In the genomic region with DNA sequence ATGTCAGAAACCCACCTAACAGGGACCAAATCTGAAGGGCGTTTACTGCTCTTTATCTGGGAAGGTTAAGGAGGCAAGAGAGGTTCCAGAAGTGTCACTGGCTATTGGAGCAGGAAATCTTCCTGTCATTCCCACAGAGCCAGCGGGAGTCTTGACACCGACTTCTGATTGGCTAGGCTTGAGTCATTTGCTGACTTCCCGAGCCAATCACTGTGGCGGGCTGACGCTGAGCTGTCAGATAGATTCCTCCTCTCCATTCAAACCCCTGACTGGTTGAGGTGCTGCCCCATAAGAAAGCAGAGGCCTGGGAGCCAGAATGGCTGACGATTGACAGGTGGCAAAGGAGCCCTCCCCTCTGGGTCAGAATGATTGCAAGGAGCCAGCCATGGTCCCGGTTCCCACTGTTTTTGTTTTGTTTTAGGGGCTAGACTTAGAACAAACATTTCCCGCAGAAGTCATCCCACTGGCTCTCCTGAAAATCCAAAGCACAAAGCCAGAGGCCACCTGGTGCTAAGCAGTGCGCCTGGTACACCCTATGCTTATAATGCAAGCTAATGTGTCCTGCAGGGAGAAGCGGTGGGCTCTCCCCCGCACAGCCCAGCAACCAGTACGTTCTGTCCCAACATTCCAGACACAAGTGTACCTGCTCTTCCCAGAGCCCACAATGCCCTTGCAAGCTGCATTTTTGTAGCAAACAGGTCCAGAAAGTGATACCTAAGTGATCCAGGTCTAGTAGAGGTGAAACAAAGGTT, we compare ENCODE assay signal across 8 mouse cellular contexts. TPM values are rescaled to one million over a fixed set of nuclear protein-coding genes. Genes with fewer than 3 reads are reported as not detected.
A peak's percentile ranks its signal among the peaks of the same experiment; 100 is the strongest.
DNase-seq lines count a peak whose midpoint lies in the region; ATAC-seq and TF ChIP-seq lines count a peak whose summit lies in the region.

No protein-coding gene starts in this region.

- no peak for ATAC-seq in embryonic facial prominence, embryonic 11.5 days (replicated peaks; ENCODE audit: insufficient number of reproducible peaks, low FRiP score, low TSS enrichment, low read depth)
- ATAC-seq in hindbrain, postnatal 0 days: peak; percentile 84
- no peak for ATAC-seq in limb, embryonic 15.5 days (ENCODE audit: insufficient number of reproducible peaks, low FRiP score, low TSS enrichment, low read depth)
- no peak for ATAC-seq in megakaryocyte-erythroid progenitor cell, adult 5-6 weeks (replicated peaks; ENCODE audit: low FRiP score, low TSS enrichment, poor library complexity, severe bottlenecking)

- WGBS in embryonic facial prominence, embryonic 11.5 days: 29% methylated on average over 13 of the region's 13 CpGs
- 19% methylated on average over 13 of the region's 13 CpGs for WGBS in hindbrain, postnatal 0 days
- WGBS in limb, embryonic 15.5 days: 35% methylated on average over 13 of the region's 13 CpGs

- H3K27ac ChIP-seq in embryonic facial prominence, embryonic 11.5 days (replicated peaks; ENCODE audit: low read depth, low read length): no peak overlapping the region
- H3K27ac ChIP-seq in hindbrain, postnatal 0 days: peak overlapping the region; percentile 61; the same call in 1 of the 2 replicates
- peak overlapping the region; percentile 33; the same call in 1 of the 2 replicates for H3K27ac ChIP-seq in limb, embryonic 15.5 days

- H3K9me3 ChIP-seq in embryonic facial prominence, embryonic 11.5 days (replicated peaks; ENCODE audit: control insufficient read depth, low read length): no peaks in the 10 kb centered on the region
- H3K9me3 ChIP-seq in hindbrain, postnatal 0 days (ENCODE audit: low read length): no peaks in the 10 kb centered on the region
- H3K9me3 ChIP-seq in limb, embryonic 15.5 days: no peaks in the 10 kb centered on the region

- H3K4me2 ChIP-seq in embryonic facial prominence, embryonic 11.5 days (ENCODE audit: low read depth, low read length): no peak overlapping the region
- peak overlapping the region; percentile 40 for H3K4me2 ChIP-seq in hindbrain, postnatal 0 days (ENCODE audit: low read depth, low read length)
- peak overlapping the region; percentile 13; the same call in 1 of the 2 replicates for H3K4me2 ChIP-seq in limb, embryonic 15.5 days

- no peak for TF ChIP-seq CTCF in hindbrain, postnatal 0 days (IDR thresholded peaks at IDR 0.05; ENCODE audit: low read depth)

- no peak overlapping the region for H3K9ac ChIP-seq in embryonic facial prominence, embryonic 11.5 days (replicated peaks; ENCODE audit: low read length)
- peak overlapping the region; percentile 9; the same call in 1 of the 2 replicates for H3K9ac ChIP-seq in hindbrain, postnatal 0 days (replicated peaks; ENCODE audit: low read length)
- no peak overlapping the region for H3K9ac ChIP-seq in limb, embryonic 15.5 days

- H3K4me3 ChIP-seq in embryonic facial prominence, embryonic 11.5 days (ENCODE audit: low read depth, low read length): no peak overlapping the region
- H3K4me3 ChIP-seq in hindbrain, postnatal 0 days (ENCODE audit: low read length): peak overlapping the region; percentile 6; the same call in 1 of the 2 replicates
- H3K4me3 ChIP-seq in limb, embryonic 15.5 days: no peak overlapping the region

- H3K36me3 ChIP-seq in embryonic facial prominence, embryonic 11.5 days (replicated peaks; ENCODE audit: control insufficient read depth, insufficient read depth, low read depth, low read length): no peaks in the 10 kb centered on the region
- H3K36me3 ChIP-seq in hindbrain, postnatal 0 days (ENCODE audit: insufficient read depth, low read length): no peaks in the 10 kb centered on the region
- peaks cover 2% of the 10 kb centered on the region; the same call in 1 of the 2 replicates for H3K36me3 ChIP-seq in limb, embryonic 15.5 days

- H3K4me1 ChIP-seq in embryonic facial prominence, embryonic 11.5 days (ENCODE audit: control insufficient read depth, insufficient read depth, low read length): no peaks in the 10 kb centered on the region
- peaks cover 14% of the 10 kb centered on the region; the same call in 1 of the 2 replicates for H3K4me1 ChIP-seq in hindbrain, postnatal 0 days (ENCODE audit: insufficient read depth, low read length)
- H3K4me1 ChIP-seq in limb, embryonic 15.5 days: peaks cover 17% of the 10 kb centered on the region

- DNase-seq in right cerebral cortex, adult 18-20 months: peak; percentile 35
- no peak for DNase-seq in right cerebral cortex, postnatal 36 days (ENCODE audit: low spot score in 2 of 2)
- DNase-seq in embryonic facial prominence, embryonic 11.5 days (ENCODE audit: low spot score): peak; percentile 45
- DNase-seq in hindbrain, postnatal 0 days (ENCODE audit: low spot score): peak; percentile 83
- DNase-seq in urinary bladder, postnatal 14 days (ENCODE audit: low spot score): no peak
- DNase-seq in B cell, adult 2 months: no peak

- no peaks in the 10 kb centered on the region for H3K27me3 ChIP-seq in embryonic facial prominence, embryonic 11.5 days (ENCODE audit: control insufficient read depth, insufficient read depth, low read length)
- H3K27me3 ChIP-seq in hindbrain, postnatal 0 days (ENCODE audit: insufficient read depth, low read length): no peaks in the 10 kb centered on the region
- no peaks in the 10 kb centered on the region for H3K27me3 ChIP-seq in limb, embryonic 15.5 days

RNA-seq across cellular contexts. Expression of a gene that starts 22.9 kb away (rescaled TPM):
- polyA plus RNA-seq in embryonic facial prominence, embryonic 11.5 days (2014; fragmentation: Nextera tagmentation; extraction: Ambion mirVana): 1.6 and 2.0 TPM in 2 replicates
- total RNA-seq in hindbrain, postnatal 0 days (2014; rRNA removed): 43.5 and 44.4 TPM in 2 replicates
- 36.6 and 36.8 TPM in 2 replicates for polyA plus RNA-seq in hindbrain, postnatal 0 days (2015; fragmentation: Nextera tagmentation; extraction: Ambion mirVana)
- 4.9 and 5.7 TPM in 2 replicates for polyA plus RNA-seq in limb, embryonic 15.5 days (2015; fragmentation: Nextera tagmentation; extraction: Ambion mirVana)
- total RNA-seq in megakaryocyte-erythroid progenitor cell, adult 5-6 weeks (2014; fragmentation: Nextera tagmentation): 3.2 TPM in 1 of 2 replicates, not detected in the other
- 0.61 and 1.1 TPM in 2 replicates for total RNA-seq in megakaryocyte-erythroid progenitor cell, adult 5-6 weeks (2017)

RNA-seq across cellular contexts. Expression of a gene that starts 32.4 kb away (rescaled TPM):
- 9.6 and 9.8 TPM in 2 replicates for polyA plus RNA-seq in embryonic facial prominence, embryonic 11.5 days (2014; fragmentation: Nextera tagmentation; extraction: Ambion mirVana)
- total RNA-seq in hindbrain, postnatal 0 days (2014; rRNA removed): 4.8 TPM in 2 replicates
- polyA plus RNA-seq in hindbrain, postnatal 0 days (2015; fragmentation: Nextera tagmentation; extraction: Ambion mirVana): 7.1 and 7.2 TPM in 2 replicates
- 8.9 and 10.4 TPM in 2 replicates for polyA plus RNA-seq in limb, embryonic 15.5 days (2015; fragmentation: Nextera tagmentation; extraction: Ambion mirVana)
- total RNA-seq in megakaryocyte-erythroid progenitor cell, adult 5-6 weeks (2014; fragmentation: Nextera tagmentation): 37.1 and 43.9 TPM in 2 replicates
- total RNA-seq in megakaryocyte-erythroid progenitor cell, adult 5-6 weeks (2017): 2.1 and 3.9 TPM in 2 replicates

RNA-seq across cellular contexts. Expression of a gene that starts 41.4 kb away (rescaled TPM):
- 7.2 and 7.9 TPM in 2 replicates for polyA plus RNA-seq in embryonic facial prominence, embryonic 11.5 days (2014; fragmentation: Nextera tagmentation; extraction: Ambion mirVana)
- total RNA-seq in hindbrain, postnatal 0 days (2014; rRNA removed): 15.3 and 29.3 TPM in 2 replicates
- polyA plus RNA-seq in hindbrain, postnatal 0 days (2015; fragmentation: Nextera tagmentation; extraction: Ambion mirVana): 17.7 and 19.6 TPM in 2 replicates
- polyA plus RNA-seq in limb, embryonic 15.5 days (2015; fragmentation: Nextera tagmentation; extraction: Ambion mirVana): 18.8 and 23.1 TPM in 2 replicates
- total RNA-seq in megakaryocyte-erythroid progenitor cell, adult 5-6 weeks (2014; fragmentation: Nextera tagmentation): 22.0 and 24.8 TPM in 2 replicates
- 4.0 and 12.6 TPM in 2 replicates for total RNA-seq in megakaryocyte-erythroid progenitor cell, adult 5-6 weeks (2017)

RNA-seq across cellular contexts. Expression of a gene that starts 59.6 kb away (rescaled TPM):
- 74.0 and 75.3 TPM in 2 replicates for polyA plus RNA-seq in embryonic facial prominence, embryonic 11.5 days (2014; fragmentation: Nextera tagmentation; extraction: Ambion mirVana)
- total RNA-seq in hindbrain, postnatal 0 days (2014; rRNA removed): 28.5 and 30.8 TPM in 2 replicates
- 86.1 and 87.2 TPM in 2 replicates for polyA plus RNA-seq in hindbrain, postnatal 0 days (2015; fragmentation: Nextera tagmentation; extraction: Ambion mirVana)
- polyA plus RNA-seq in limb, embryonic 15.5 days (2015; fragmentation: Nextera tagmentation; extraction: Ambion mirVana): 88.2 and 93.3 TPM in 2 replicates
- 89.8 and 96.1 TPM in 2 replicates for total RNA-seq in megakaryocyte-erythroid progenitor cell, adult 5-6 weeks (2014; fragmentation: Nextera tagmentation)
- 36.0 and 41.0 TPM in 2 replicates for total RNA-seq in megakaryocyte-erythroid progenitor cell, adult 5-6 weeks (2017)

Comparison
In these comparisons a context has a peak if more than half of its experiments do, and no peak if none do; other contexts are left out.
1. DNase-seq: peak in right cerebral cortex, adult 18-20 months (single experiment), embryonic facial prominence, embryonic 11.5 days (single experiment) and hindbrain, postnatal 0 days (single experiment); none in right cerebral cortex, postnatal 36 days (0 of 2), urinary bladder, postnatal 14 days (single experiment) and B cell, adult 2 months (0 of 2).